Mouse (Mus musculus) neural tube, embryonic 12.5 days (tissue): ENCODE measurements around the gene Tctn3. TPM values are rescaled to one million over a fixed set of nuclear protein-coding genes. Genes with fewer than 3 reads are reported as not detected.
A peak's percentile ranks its signal among the peaks of the same experiment; 100 is the strongest.
"Not testable (repeated sequence)": the region's sequence is repeated elsewhere in the genome, so short reads cannot be mapped to it uniquely, and the experiment has no call there.

ENCODE experiments used
- ATAC-seq: fragments of 200-750 bp; cut with Nextera tagmentation; 2 replicates; pipeline ENCODE4 v1.8.0; 2017; ENCODE audit warnings: low read depth, mild to moderate bottlenecking, moderate TSS enrichment, moderate library complexity; ENCODE audit not compliant: low FRiP score
- H3K27ac ChIP-seq: fragments of 300-500 bp; sonication (generic); 2 replicates; pipeline ENCODE4 v1.5.1; 2016
- H3K27me3 ChIP-seq: fragments of 300-500 bp; sonication (generic); replicated peaks from 2 replicates; pipeline ENCODE4 v1.6.1; 2016; ENCODE audit warnings: mild to moderate bottlenecking
- H3K36me3 ChIP-seq: fragments of 300-500 bp; sonication (generic); 2 replicates; pipeline ENCODE4 v1.6.1; 2016; ENCODE audit warnings: mild to moderate bottlenecking
- H3K4me1 ChIP-seq: fragments of 300-500 bp; sonication (generic); 2 replicates; pipeline ENCODE4 v1.6.1; 2016
- H3K4me2 ChIP-seq: fragments of 300-500 bp; sonication (generic); replicated peaks from 2 replicates; pipeline ENCODE4 v1.6.1; 2016; ENCODE audit warnings: mild to moderate bottlenecking
- H3K4me3 ChIP-seq: fragments of 300-500 bp; sonication (generic); 2 replicates; pipeline ENCODE4 v1.5.1; 2016
- H3K9ac ChIP-seq: fragments of 300-500 bp; sonication (generic); 2 replicates; pipeline ENCODE4 v1.6.1; 2016; ENCODE audit warnings: mild to moderate bottlenecking
- H3K9me3 ChIP-seq: fragments of 300-500 bp; sonication (generic); 2 replicates; pipeline ENCODE4 v1.6.1; 2016; ENCODE audit warnings: mild to moderate bottlenecking
- WGBS: fragments of 180-500 bp; shearing (Covaris S2); methylation state at CpG from one replicate; pipeline ENCODE4 v1.1.7; 2016; 5-methylcytosine and 5-hydroxymethylcytosine counted together
- polyA plus RNA-seq: library from polyadenylated mRNA; unstranded; fragments of >200 nt; fragmentation: Nextera tagmentation; extraction: Ambion mirVana; gene quantifications from 2 replicates; pipeline ENCODE4 v1.2.1, GENCODE M21; 2016

Gene Tctn3
- polyA plus RNA-seq, 1 experiment from 2014 or later, result 11.7 TPM

DNA sequence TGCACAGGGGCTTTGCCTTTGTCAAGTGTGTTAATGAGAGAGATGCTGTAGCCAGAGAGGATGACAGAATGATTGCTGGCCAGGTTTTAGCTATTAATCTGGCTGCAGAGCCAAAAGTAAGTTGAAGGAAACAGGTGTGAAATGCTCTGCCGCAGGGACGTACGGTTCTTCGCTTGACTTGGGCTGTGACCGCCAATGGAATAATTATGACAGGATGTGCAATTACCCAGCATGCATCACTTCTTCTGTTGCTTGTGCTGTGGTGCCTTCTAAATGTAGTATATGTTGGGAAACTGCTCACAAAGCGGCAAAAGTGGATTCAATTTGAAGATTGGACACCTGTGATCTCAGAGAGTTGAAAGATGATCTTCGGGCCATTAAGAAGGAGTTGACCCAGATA, 4.0 kb upstream of the Tctn3 start:
- H3K9me3 ChIP-seq, result no peaks in the 10 kb centered on the region
- H3K27me3 ChIP-seq, result no peaks in the 10 kb centered on the region
- peaks cover 6% of the 10 kb centered on the region; the same call in 1 of the 2 replicates for H3K4me1 ChIP-seq
- H3K4me3 ChIP-seq, result no peak overlapping the region
- H3K36me3 ChIP-seq, result no peaks in the 10 kb centered on the region
- ATAC-seq, result no peak
- no peak overlapping the region for H3K9ac ChIP-seq
- WGBS, result 86% methylated on average over 7 of the region's 7 CpGs
- no peak overlapping the region for H3K4me2 ChIP-seq
- no peak overlapping the region for H3K27ac ChIP-seq

DNA sequence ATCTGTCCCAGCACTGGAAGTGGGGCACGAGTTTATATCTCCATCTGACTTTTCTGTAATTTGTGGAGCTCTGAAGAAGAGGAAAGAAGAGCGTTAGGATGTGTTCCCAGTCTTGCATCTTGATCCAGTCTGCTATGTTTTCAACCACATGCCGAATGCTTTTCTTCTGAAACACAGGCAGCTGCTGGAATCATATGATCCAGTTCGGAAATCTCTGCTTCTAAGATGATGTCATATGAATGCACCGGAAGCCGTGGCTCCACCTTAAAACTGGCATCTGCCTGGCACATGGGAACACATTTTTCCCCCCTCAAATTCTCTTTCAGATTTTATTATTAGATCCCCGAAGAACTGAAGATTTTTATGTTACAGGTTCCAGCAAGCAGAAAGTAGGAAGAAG, 2.8 kb upstream of the Tctn3 start:
- no peak overlapping the region for H3K9ac ChIP-seq
- 86% methylated on average over 7 of the region's 7 CpGs for WGBS

DNA sequence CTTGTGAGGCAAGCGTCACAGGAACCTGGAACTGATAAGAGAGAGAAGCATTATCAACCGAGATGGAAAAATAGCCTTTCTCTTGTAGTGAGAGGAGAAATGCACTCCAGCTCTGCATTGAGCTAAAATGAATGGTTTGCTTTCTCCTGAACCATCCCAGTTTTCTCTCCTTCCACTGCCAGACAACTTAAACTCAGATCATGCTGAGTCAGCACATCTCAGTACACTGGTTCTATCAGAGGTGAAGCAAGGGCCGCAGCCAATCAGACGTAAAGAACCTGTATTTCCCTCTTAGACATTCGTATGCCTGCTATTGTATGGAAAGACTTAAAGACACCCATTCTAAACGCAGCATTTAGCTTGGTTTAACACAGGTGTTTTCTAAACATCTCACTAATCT, 4.4 kb downstream of the Tctn3 start:
- Histone ChIP-seq H3K27ac (no peak overlapping the region), H3K4me3 (no peak overlapping the region), H3K36me3 (peaks cover 51% of the 10 kb centered on the region), H3K4me1 (peaks cover 7% of the 10 kb centered on the region; the same call in 1 of the 2 replicates), H3K4me2 (no peak overlapping the region), H3K9me3 (no peaks in the 10 kb centered on the region), H3K9ac (no peak overlapping the region), H3K27me3 (no peaks in the 10 kb centered on the region)
- WGBS, result 92% methylated on average over 6 of the region's 6 CpGs
- ATAC-seq, result no peak

More for the DNA sequence above, 2.8 kb upstream of the Tctn3 start:
- Histone ChIP-seq H3K27me3 (no peaks in the 10 kb centered on the region), H3K9me3 (no peaks in the 10 kb centered on the region), H3K4me2 (no peak overlapping the region), H3K36me3 (no peaks in the 10 kb centered on the region), H3K4me1 (peaks cover 7% of the 10 kb centered on the region; the same call in 1 of the 2 replicates), H3K4me3 (no peak overlapping the region), H3K27ac (no peak overlapping the region)
- ATAC-seq, result no peak

DNA sequence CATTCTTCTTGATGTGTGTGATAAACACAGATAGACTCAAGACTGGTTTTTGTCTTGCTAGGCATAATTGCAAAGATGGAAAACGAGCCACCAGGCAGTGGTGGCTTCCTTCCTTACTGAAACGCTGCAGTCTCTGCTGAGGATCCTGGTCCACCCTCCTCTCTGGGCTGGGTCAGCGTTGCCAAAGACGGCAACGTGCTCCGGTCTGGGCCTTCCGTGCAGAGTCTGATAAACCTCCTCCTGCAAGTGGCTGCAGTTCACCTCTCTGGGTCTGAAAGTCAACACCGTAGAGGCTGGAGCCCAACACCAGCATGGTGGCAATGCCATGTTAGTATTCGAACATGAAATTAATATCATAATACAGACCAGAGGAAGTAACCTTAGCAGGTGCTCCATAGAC, 6.8 kb downstream of the Tctn3 start:
- WGBS, result 95% methylated on average over 9 of the region's 9 CpGs
- Histone ChIP-seq H3K4me2 (no peak overlapping the region), H3K36me3 (peaks cover 54% of the 10 kb centered on the region), H3K27me3 (no peaks in the 10 kb centered on the region), H3K4me3 (no peak overlapping the region), H3K9me3 (no peaks in the 10 kb centered on the region), H3K9ac (no peak overlapping the region), H3K4me1 (no peaks in the 10 kb centered on the region), H3K27ac (no peak overlapping the region)
- no peak for ATAC-seq

DNA sequence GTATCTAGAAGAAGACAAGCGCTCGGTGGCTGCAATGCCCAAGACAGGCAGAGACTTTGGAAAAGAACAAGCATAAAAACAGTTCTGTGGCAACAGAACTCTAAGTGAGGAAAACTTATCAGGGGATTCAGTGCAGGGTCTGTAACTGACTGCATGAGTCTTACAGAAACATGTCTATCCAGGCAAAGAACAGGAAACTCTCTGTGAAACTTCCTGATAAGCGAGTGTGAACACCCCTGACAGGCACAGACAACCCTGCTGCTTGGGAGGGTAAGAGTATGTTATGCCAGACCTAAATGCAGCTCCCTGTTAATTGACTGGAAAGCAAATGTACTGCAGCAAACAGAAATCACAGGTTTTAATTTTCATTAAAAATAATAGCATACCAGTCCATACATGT, 10.2 kb downstream of the Tctn3 start:
- 89% methylated on average over 3 of the region's 3 CpGs for WGBS
- Histone ChIP-seq H3K9me3 (no peaks in the 10 kb centered on the region), H3K4me3 (no peak overlapping the region), H3K9ac (no peak overlapping the region), H3K4me1 (no peaks in the 10 kb centered on the region), H3K27me3 (no peaks in the 10 kb centered on the region), H3K27ac (no peak overlapping the region), H3K36me3 (peaks cover 33% of the 10 kb centered on the region), H3K4me2 (no peak overlapping the region)
- no peak for ATAC-seq

GRCm38 (mm10) chr19:40600846-40601245, 11.2 kb downstream of the Tctn3 start:
- not testable (repeated sequence) for H3K9me3 ChIP-seq, ATAC-seq, H3K4me2 ChIP-seq, H3K9ac ChIP-seq, H3K27me3 ChIP-seq, H3K4me1 ChIP-seq, H3K4me3 ChIP-seq, H3K27ac ChIP-seq
- H3K36me3 ChIP-seq, result peaks cover 28% of the 10 kb centered on the region
- WGBS, result 88% methylated on average over 5 of the region's 5 CpGs

DNA sequence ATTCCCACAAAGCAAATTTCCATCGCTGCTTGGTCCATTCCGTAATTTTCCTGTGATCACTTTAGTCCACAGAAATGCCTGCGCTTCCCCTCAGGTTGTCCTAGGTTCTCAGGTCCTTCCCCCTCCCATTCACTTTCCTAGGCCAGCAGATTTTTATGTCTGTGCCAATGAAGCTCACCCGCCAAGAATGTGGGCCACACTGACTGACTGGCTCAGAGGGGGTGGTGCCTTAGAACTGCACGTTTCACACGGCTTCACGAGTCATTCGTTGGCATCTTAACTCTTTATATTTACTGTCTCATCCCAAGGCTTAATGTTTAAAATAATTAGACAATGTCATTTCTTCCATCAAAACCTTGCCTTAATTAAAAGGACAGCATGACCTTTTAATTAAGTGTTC, 16.2 kb downstream of the Tctn3 start:
- Histone ChIP-seq H3K27ac (no peak overlapping the region), H3K36me3 (peaks cover 11% of the 10 kb centered on the region; the same call in 1 of the 2 replicates), H3K9me3 (no peaks in the 10 kb centered on the region), H3K9ac (no peak overlapping the region), H3K4me3 (no peak overlapping the region), H3K4me1 (no peaks in the 10 kb centered on the region), H3K27me3 (no peaks in the 10 kb centered on the region), H3K4me2 (no peak overlapping the region)
- no peak for ATAC-seq
- WGBS, result 94% methylated on average over 8 of the region's 8 CpGs

- H3K27me3 ChIP-seq, result no peaks in the 10 kb centered on the region
- no peak overlapping the region for H3K4me2 ChIP-seq
- 92% methylated on average over 3 of the region's 3 CpGs for WGBS
- peaks cover 11% of the 10 kb centered on the region; the same call in 1 of the 2 replicates for H3K36me3 ChIP-seq
- H3K27ac ChIP-seq, result no peak overlapping the region
- no peak for ATAC-seq
- no peaks in the 10 kb centered on the region for H3K4me1 ChIP-seq
- no peaks in the 10 kb centered on the region for H3K9me3 ChIP-seq
- no peak overlapping the region for H3K9ac ChIP-seq
- H3K4me3 ChIP-seq, result no peak overlapping the region
Measured at GRCm38 (mm10) chr19:40595231-40595630, 16.8 kb downstream of the Tctn3 start.

- Histone ChIP-seq H3K27ac (no peak overlapping the region), H3K4me2 (peak overlapping the region; percentile 80), H3K9me3 (no peaks in the 10 kb centered on the region), H3K36me3 (peaks cover 4% of the 10 kb centered on the region; the same call in 1 of the 2 replicates), H3K9ac (0 out of 2 replicates have a peak overlapping the region, but pooled peaks have one; percentile 40), H3K4me1 (peaks cover 13% of the 10 kb centered on the region), H3K4me3 (peak overlapping the region; percentile 70), H3K27me3 (no peaks in the 10 kb centered on the region)
- no peak for ATAC-seq
- under 1% methylated on average over 9 of the region's 10 CpGs for WGBS
Measured at GRCm38 (mm10) chr19:40589530-40589880, 22.5 kb downstream of the Tctn3 start.

DNA sequence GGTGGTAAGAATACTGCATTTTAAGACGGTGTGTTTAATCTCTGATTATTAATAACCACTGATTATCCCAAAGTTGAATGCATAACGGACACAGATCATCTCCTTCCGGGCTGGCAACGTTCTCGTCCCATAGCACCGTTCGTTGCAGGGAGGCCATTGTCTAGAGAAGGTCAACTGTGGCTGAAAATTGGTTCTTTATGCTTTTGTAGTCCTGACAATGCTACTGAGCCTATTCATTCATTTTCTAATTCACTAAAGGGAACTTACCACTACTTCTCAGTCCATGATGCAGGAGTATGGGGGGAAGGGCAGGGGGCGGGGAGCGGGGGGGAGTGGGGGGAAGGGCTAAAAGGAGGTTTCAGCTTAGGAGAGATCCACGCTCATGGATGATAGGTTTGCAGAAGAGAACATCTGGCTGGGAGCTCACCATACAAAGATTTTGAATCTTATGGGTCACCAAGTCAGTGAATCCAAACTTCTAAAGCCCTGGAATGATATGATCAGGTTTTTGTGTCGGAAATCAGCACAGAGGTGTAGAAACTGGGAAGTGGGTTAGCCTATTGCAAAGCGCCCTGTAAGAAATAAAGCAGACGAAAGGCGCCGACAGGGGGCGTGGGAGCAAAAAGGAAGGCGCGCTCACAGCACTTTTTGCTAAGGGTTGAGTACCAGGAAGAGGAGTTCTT, 23.0 kb downstream of the Tctn3 start:
- Histone ChIP-seq H3K4me2 (peak overlapping the region; percentile 80), H3K27me3 (no peaks in the 10 kb centered on the region), H3K9ac (peak overlapping the region; percentile 61), H3K4me1 (peaks cover 13% of the 10 kb centered on the region), H3K36me3 (peaks cover 7% of the 10 kb centered on the region; the same call in 1 of the 2 replicates), H3K4me3 (peak overlapping the region; percentile 70), H3K9me3 (no peaks in the 10 kb centered on the region), H3K27ac (no peak overlapping the region)
- WGBS, result under 1% methylated on average over 18 of the region's 18 CpGs
- peak; percentile 72 for ATAC-seq

DNA sequence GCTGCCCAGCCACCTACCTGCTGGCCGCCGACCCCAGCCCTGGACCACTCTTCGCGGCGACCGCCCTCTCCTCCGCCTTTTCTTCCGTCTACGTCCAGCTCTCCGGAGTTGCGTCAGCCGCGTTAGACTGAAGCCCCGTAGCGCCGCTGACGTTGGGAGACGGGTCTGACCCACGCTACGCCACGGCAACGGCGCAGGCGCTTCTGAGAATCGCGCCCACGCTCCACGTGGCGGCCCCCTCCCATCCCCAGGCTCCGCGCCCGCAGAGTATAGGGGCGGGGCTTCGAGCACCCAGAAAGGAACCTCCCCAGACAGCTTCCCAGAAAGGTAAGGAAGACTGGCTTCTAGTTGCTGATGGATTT, 23.8 kb downstream of the Tctn3 start, which contains the start of gene Aldh18a1:
Aldh18a1 (minus strand) TSS at position 171 of the 362 bp plus-strand sequence.
- Histone ChIP-seq H3K9ac (peak within 1 kb of the TSS; percentile 74), H3K4me1 (peaks cover 13% of the 10 kb centered on the region), H3K4me2 (peak within 1 kb of the TSS; percentile 80), H3K27ac (no peak within 1 kb of the TSS), H3K36me3 (0 out of 2 replicates have a peak, but pooled peaks cover 12% of the 10 kb centered on the region), H3K27me3 (no peaks in the 10 kb centered on the region), H3K4me3 (peak within 1 kb of the TSS; percentile 70), H3K9me3 (no peaks in the 10 kb centered on the region)
- under 1% methylated on average over 34 of the region's 34 CpGs for WGBS
- peak; percentile 96 for ATAC-seq

DNA sequence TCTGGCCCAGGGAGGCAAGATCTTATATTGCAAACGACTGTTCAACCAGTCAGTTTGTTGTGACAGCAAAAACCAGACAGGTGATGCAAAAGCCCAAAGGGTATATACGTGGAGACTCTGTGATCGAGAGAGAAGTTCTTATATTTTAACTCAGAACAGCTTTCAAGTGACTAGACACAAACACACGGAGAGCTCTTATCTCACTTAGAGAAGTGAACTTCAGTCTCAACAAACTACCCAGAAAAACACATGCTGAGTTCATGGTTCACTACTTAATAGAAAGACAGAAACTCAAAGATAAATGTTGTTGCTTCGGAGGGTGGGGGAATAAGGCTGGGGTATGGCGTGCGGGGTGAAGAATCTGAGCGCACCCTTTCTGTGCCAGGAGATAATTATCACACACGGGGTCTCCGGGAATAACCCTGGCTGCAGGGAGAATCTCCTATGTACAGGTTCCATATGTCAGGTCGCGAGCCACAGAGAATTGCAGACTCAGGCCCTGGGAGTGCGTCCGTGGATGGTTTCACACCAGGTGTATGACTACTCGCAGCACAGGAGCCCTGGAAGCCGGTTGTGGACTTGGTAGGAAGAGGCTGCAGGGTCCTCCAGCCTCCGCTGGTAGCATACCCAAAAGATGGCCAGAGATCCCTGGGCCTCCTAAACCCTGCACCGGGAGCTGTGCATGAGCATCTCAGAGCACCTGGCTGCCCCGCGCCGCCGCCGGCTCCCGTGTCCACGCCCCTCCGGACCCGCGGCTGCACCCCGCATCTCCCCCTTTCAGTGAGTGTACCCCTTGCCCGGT, 24.3 kb downstream of the Tctn3 start:
- Histone ChIP-seq H3K9me3 (no peaks in the 10 kb centered on the region), H3K27me3 (no peaks in the 10 kb centered on the region), H3K4me2 (peak overlapping the region; percentile 80), H3K4me3 (peak overlapping the region; percentile 70), H3K9ac (peak overlapping the region; percentile 74), H3K4me1 (peaks cover 13% of the 10 kb centered on the region), H3K27ac (no peak overlapping the region), H3K36me3 (0 out of 2 replicates have a peak, but pooled peaks cover 16% of the 10 kb centered on the region)
- ATAC-seq, result peak; percentile 70
- 5% methylated on average over 30 of the region's 30 CpGs for WGBS
